Mouse (Mus musculus): Measurements from ENCODE around the gene Atg9a.

GRCm38 (mm10) chr1:75185495-75185894, 6.5 kb downstream of the Atg9a start:
- no peak for TF ChIP-seq TCF12 (IDR thresholded peaks at IDR 0.05; ENCODE audit: low read depth, low read length)
- TF ChIP-seq CTCF (conservative IDR thresholded peaks at IDR 0.05 in 1 of 2, IDR thresholded peaks at IDR 0.05 in 1 of 2; ENCODE audit: low read depth in 2 of 2, low read length in 2 of 2), result no peak
- no peak for TF ChIP-seq E2F4 (IDR thresholded peaks at IDR 0.05; ENCODE audit: insufficient replicate concordance, low read depth, low read length)
